Mouse (Mus musculus) liver, adult 2 months (tissue): ENCODE measurements around the gene Gm136.

ENCODE experiments used
- CTCF ChIP-seq: fragments of 200-500 bp; IDR thresholded peaks from 2 replicates; pipeline ENCODE4 v1.5.1; 2011; ENCODE audit warnings: low read depth, low read length, control low read depth
- POLR2A ChIP-seq: fragments of 200-500 bp; IDR thresholded peaks from 2 replicates; pipeline ENCODE4 v1.6.1; 2011; ENCODE audit warnings: low read length, control low read depth; ENCODE audit not compliant: insufficient read depth; ENCODE audit errors: extremely low read depth

DNA sequence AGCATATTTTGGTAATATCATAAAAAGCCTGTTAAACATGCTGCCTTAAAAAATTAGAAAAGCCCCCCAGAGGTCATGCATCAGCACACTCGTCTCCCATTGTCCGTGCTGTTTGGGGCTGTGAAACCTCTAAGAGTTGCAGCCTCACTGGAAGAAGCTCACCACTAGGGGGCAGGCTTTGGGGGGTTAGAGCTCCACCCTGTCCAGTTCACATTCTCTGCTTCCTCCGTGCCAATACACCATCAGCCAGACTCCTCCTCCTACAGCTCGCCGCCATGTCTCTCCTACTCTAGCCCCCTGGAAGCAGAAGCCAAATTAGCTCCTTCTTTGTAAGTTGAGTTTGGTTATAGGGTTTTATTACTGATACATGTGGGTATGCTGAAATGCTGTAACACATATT, 54.5 kb downstream of the Gm136 start:
- TF ChIP-seq CTCF (peak; percentile 84), POLR2A (no peak)
